Mouse (Mus musculus): ENCODE results near the gene Cobll1. TPM values are rescaled to one million over a fixed set of nuclear protein-coding genes. Genes with fewer than 3 reads are reported as not detected.

Cobll1 gene
- polyA plus RNA-seq, 1 experiment from 2014 or later: 17.1 TPM

GRCm38 (mm10) chr2:65193091-65193795, 46.0 kb downstream of the Cobll1 start:
- H3K4me3 ChIP-seq (replicated peaks; ENCODE audit: low read length): no peak overlapping the region
- H3K9ac ChIP-seq (ENCODE audit: low read length): no peak overlapping the region
- H3K36me3 ChIP-seq (ENCODE audit: control insufficient read depth, insufficient read depth, low read length): no peaks in the 10 kb centered on the region
- 68% methylated on average over 12 of the region's 12 CpGs for WGBS
- no peaks in the 10 kb centered on the region for H3K27me3 ChIP-seq (ENCODE audit: control insufficient read depth, insufficient read depth, low read length)
- ATAC-seq (ENCODE audit: insufficient read depth, low FRiP score): no peak
- H3K9me3 ChIP-seq (replicated peaks; ENCODE audit: control insufficient read depth, low read length): no peaks in the 10 kb centered on the region; the same call in 1 of the 2 replicates
- no peak overlapping the region for H3K27ac ChIP-seq (ENCODE audit: low read length)
- H3K4me2 ChIP-seq (ENCODE audit: low read depth, low read length): no peak overlapping the region
- peaks cover 18% of the 10 kb centered on the region for H3K4me1 ChIP-seq (ENCODE audit: control insufficient read depth, insufficient read depth, low read length)

- H3K27ac ChIP-seq (ENCODE audit: low read length): no peak overlapping the region
Measured at GRCm38 (mm10) chr2:65191398-65191797, 47.8 kb downstream of the Cobll1 start.

GRCm38 (mm10) chr2:65189346-65189745, 49.9 kb downstream of the Cobll1 start:
- H3K36me3 ChIP-seq (ENCODE audit: control insufficient read depth, insufficient read depth, low read length): no peaks in the 10 kb centered on the region
- no peak overlapping the region for H3K4me2 ChIP-seq (ENCODE audit: low read depth, low read length)
- ATAC-seq (ENCODE audit: insufficient read depth, low FRiP score): peak; percentile 61
- WGBS: 50% methylated on average over 7 of the region's 7 CpGs
- peak overlapping the region; percentile 56 for H3K27ac ChIP-seq (ENCODE audit: low read length)
- no peaks in the 10 kb centered on the region for H3K9me3 ChIP-seq (replicated peaks; ENCODE audit: control insufficient read depth, low read length)
- no peak overlapping the region for H3K4me3 ChIP-seq (replicated peaks; ENCODE audit: low read length)
- no peaks in the 10 kb centered on the region for H3K27me3 ChIP-seq (ENCODE audit: control insufficient read depth, insufficient read depth, low read length)
- H3K4me1 ChIP-seq (ENCODE audit: control insufficient read depth, insufficient read depth, low read length): peaks cover 19% of the 10 kb centered on the region
- no peak overlapping the region for H3K9ac ChIP-seq (ENCODE audit: low read length)

More at GRCm38 (mm10) chr2:65191398-65191797, 47.8 kb downstream of the Cobll1 start:
- no peaks in the 10 kb centered on the region for H3K27me3 ChIP-seq (ENCODE audit: control insufficient read depth, insufficient read depth, low read length)
- no peak overlapping the region for H3K9ac ChIP-seq (ENCODE audit: low read length)
- ATAC-seq (ENCODE audit: insufficient read depth, low FRiP score): peak; percentile 72; the same call in 1 of the 2 replicates
- H3K36me3 ChIP-seq (ENCODE audit: control insufficient read depth, insufficient read depth, low read length): no peaks in the 10 kb centered on the region
- 30% methylated on average over 7 of the region's 7 CpGs for WGBS
- no peak overlapping the region for H3K4me2 ChIP-seq (ENCODE audit: low read depth, low read length)
- H3K9me3 ChIP-seq (replicated peaks; ENCODE audit: control insufficient read depth, low read length): no peaks in the 10 kb centered on the region
- no peak overlapping the region for H3K4me3 ChIP-seq (replicated peaks; ENCODE audit: low read length)
- H3K4me1 ChIP-seq (ENCODE audit: control insufficient read depth, insufficient read depth, low read length): peaks cover 19% of the 10 kb centered on the region

GRCm38 (mm10) chr2:65188585-65188984, 50.6 kb downstream of the Cobll1 start:
- Histone ChIP-seq H3K36me3 (ENCODE audit: control insufficient read depth, insufficient read depth, low read length) (no peaks in the 10 kb centered on the region), H3K9ac (ENCODE audit: low read length) (no peak overlapping the region), H3K27ac (ENCODE audit: low read length) (no peak overlapping the region), H3K9me3 (replicated peaks; ENCODE audit: control insufficient read depth, low read length) (no peaks in the 10 kb centered on the region), H3K27me3 (ENCODE audit: control insufficient read depth, insufficient read depth, low read length) (no peaks in the 10 kb centered on the region), H3K4me2 (ENCODE audit: low read depth, low read length) (no peak overlapping the region), H3K4me3 (replicated peaks; ENCODE audit: low read length) (no peak overlapping the region), H3K4me1 (ENCODE audit: control insufficient read depth, insufficient read depth, low read length) (peaks cover 19% of the 10 kb centered on the region)
- ATAC-seq (ENCODE audit: insufficient read depth, low FRiP score): no peak
- WGBS: 59% methylated on average over 6 of the region's 6 CpGs

GRCm38 (mm10) chr2:65187652-65188051, 51.6 kb downstream of the Cobll1 start:
- ATAC-seq (ENCODE audit: insufficient read depth, low FRiP score): no peak
- no peaks in the 10 kb centered on the region for H3K9me3 ChIP-seq (replicated peaks; ENCODE audit: control insufficient read depth, low read length)

GRCm38 (mm10) chr2:65187164-65187563, 52.0 kb downstream of the Cobll1 start:
- H3K27ac ChIP-seq (ENCODE audit: low read length): no peak overlapping the region
- WGBS: 87% methylated on average over 3 of the region's 3 CpGs
- H3K36me3 ChIP-seq (ENCODE audit: control insufficient read depth, insufficient read depth, low read length): no peaks in the 10 kb centered on the region
- peaks cover 17% of the 10 kb centered on the region for H3K4me1 ChIP-seq (ENCODE audit: control insufficient read depth, insufficient read depth, low read length)
- no peaks in the 10 kb centered on the region for H3K27me3 ChIP-seq (ENCODE audit: control insufficient read depth, insufficient read depth, low read length)
- ATAC-seq (ENCODE audit: insufficient read depth, low FRiP score): no peak
- no peak overlapping the region for H3K4me3 ChIP-seq (replicated peaks; ENCODE audit: low read length)
- H3K4me2 ChIP-seq (ENCODE audit: low read depth, low read length): no peak overlapping the region
- no peak overlapping the region for H3K9ac ChIP-seq (ENCODE audit: low read length)
- no peaks in the 10 kb centered on the region for H3K9me3 ChIP-seq (replicated peaks; ENCODE audit: control insufficient read depth, low read length)

More at GRCm38 (mm10) chr2:65187652-65188051, 51.6 kb downstream of the Cobll1 start:
- Histone ChIP-seq H3K4me1 (ENCODE audit: control insufficient read depth, insufficient read depth, low read length) (peaks cover 19% of the 10 kb centered on the region), H3K4me2 (ENCODE audit: low read depth, low read length) (no peak overlapping the region), H3K27ac (ENCODE audit: low read length) (no peak overlapping the region), H3K36me3 (ENCODE audit: control insufficient read depth, insufficient read depth, low read length) (no peaks in the 10 kb centered on the region), H3K27me3 (ENCODE audit: control insufficient read depth, insufficient read depth, low read length) (no peaks in the 10 kb centered on the region), H3K9ac (ENCODE audit: low read length) (no peak overlapping the region), H3K4me3 (replicated peaks; ENCODE audit: low read length) (no peak overlapping the region)

- no peak for ATAC-seq (ENCODE audit: insufficient read depth, low FRiP score)
- Histone ChIP-seq H3K27ac (ENCODE audit: low read length) (no peak overlapping the region), H3K4me1 (ENCODE audit: control insufficient read depth, insufficient read depth, low read length) (no peaks in the 10 kb centered on the region; the same call in 1 of the 2 replicates), H3K4me3 (replicated peaks; ENCODE audit: low read length) (no peak overlapping the region), H3K36me3 (ENCODE audit: control insufficient read depth, insufficient read depth, low read length) (no peaks in the 10 kb centered on the region), H3K9ac (ENCODE audit: low read length) (no peak overlapping the region), H3K9me3 (replicated peaks; ENCODE audit: control insufficient read depth, low read length) (no peaks in the 10 kb centered on the region), H3K27me3 (ENCODE audit: control insufficient read depth, insufficient read depth, low read length) (no peaks in the 10 kb centered on the region), H3K4me2 (ENCODE audit: low read depth, low read length) (no peak overlapping the region)
- 38% methylated on average over 2 of the region's 2 CpGs for WGBS
Measured at GRCm38 (mm10) chr2:65182747-65183146, 56.5 kb downstream of the Cobll1 start.

- no peaks in the 10 kb centered on the region; the same call in 1 of the 2 replicates for H3K4me1 ChIP-seq (ENCODE audit: control insufficient read depth, insufficient read depth, low read length)
Measured at GRCm38 (mm10) chr2:65181736-65182135, 57.5 kb downstream of the Cobll1 start.

GRCm38 (mm10) chr2:65181066-65181716, 58.0 kb downstream of the Cobll1 start:
- Histone ChIP-seq H3K36me3 (ENCODE audit: control insufficient read depth, insufficient read depth, low read length) (no peaks in the 10 kb centered on the region), H3K4me2 (ENCODE audit: low read depth, low read length) (no peak overlapping the region), H3K4me3 (replicated peaks; ENCODE audit: low read length) (no peak overlapping the region), H3K9me3 (replicated peaks; ENCODE audit: control insufficient read depth, low read length) (no peaks in the 10 kb centered on the region), H3K9ac (ENCODE audit: low read length) (no peak overlapping the region), H3K27ac (ENCODE audit: low read length) (no peak overlapping the region), H3K4me1 (ENCODE audit: control insufficient read depth, insufficient read depth, low read length) (no peaks in the 10 kb centered on the region; the same call in 1 of the 2 replicates), H3K27me3 (ENCODE audit: control insufficient read depth, insufficient read depth, low read length) (no peaks in the 10 kb centered on the region)
- 32% methylated on average over 9 of the region's 9 CpGs for WGBS
- ATAC-seq (ENCODE audit: insufficient read depth, low FRiP score): no peak

More at GRCm38 (mm10) chr2:65181736-65182135, 57.5 kb downstream of the Cobll1 start:
- Histone ChIP-seq H3K9me3 (replicated peaks; ENCODE audit: control insufficient read depth, low read length) (no peaks in the 10 kb centered on the region), H3K27me3 (ENCODE audit: control insufficient read depth, insufficient read depth, low read length) (no peaks in the 10 kb centered on the region), H3K36me3 (ENCODE audit: control insufficient read depth, insufficient read depth, low read length) (no peaks in the 10 kb centered on the region), H3K27ac (ENCODE audit: low read length) (no peak overlapping the region), H3K9ac (ENCODE audit: low read length) (no peak overlapping the region), H3K4me3 (replicated peaks; ENCODE audit: low read length) (no peak overlapping the region), H3K4me2 (ENCODE audit: low read depth, low read length) (no peak overlapping the region)
- no peak for ATAC-seq (ENCODE audit: insufficient read depth, low FRiP score)
- WGBS: 82% methylated on average over 8 of the region's 8 CpGs
